Mouse (Mus musculus) stomach, embryonic 15.5 days (tissue): ENCODE measurements around the gene Zmym5. TPM values are rescaled to one million over a fixed set of nuclear protein-coding genes. Genes with fewer than 3 reads are reported as not detected.
A peak's percentile ranks its signal among the peaks of the same experiment; 100 is the strongest.
"Not testable (repeated sequence)": the region's sequence is repeated elsewhere in the genome, so short reads cannot be mapped to it uniquely, and the experiment has no call there.

Experiments
- ATAC-seq: fragments of 200-750 bp; cut with Nextera tagmentation; 2 replicates; pipeline ENCODE4 v1.8.0; 2017; ENCODE audit warnings: low read depth, moderate number of reproducible peaks, moderate TSS enrichment; ENCODE audit not compliant: insufficient read depth, low FRiP score
- H3K27ac ChIP-seq: fragments of 300-500 bp; sonication (generic); 2 replicates; pipeline ENCODE4 v1.5.1; 2015; ENCODE audit warnings: mild to moderate bottlenecking, inconsistent platforms
- H3K27me3 ChIP-seq: fragments of 300-500 bp; sonication (generic); replicated peaks from 2 replicates; pipeline ENCODE4 v1.6.1; 2015; ENCODE audit warnings: inconsistent platforms
- H3K36me3 ChIP-seq: fragments of 300-500 bp; sonication (generic); 2 replicates; pipeline ENCODE4 v1.6.1; 2015; ENCODE audit warnings: inconsistent platforms
- H3K4me1 ChIP-seq: fragments of 300-500 bp; sonication (generic); 2 replicates; pipeline ENCODE4 v1.6.1; 2015; ENCODE audit warnings: inconsistent platforms
- H3K4me2 ChIP-seq: fragments of 300-500 bp; sonication (generic); 2 replicates; pipeline ENCODE4 v1.6.1; 2015; ENCODE audit warnings: mild to moderate bottlenecking, inconsistent platforms
- H3K4me3 ChIP-seq: fragments of 300-500 bp; sonication (generic); replicated peaks from 2 replicates; pipeline ENCODE4 v1.5.1; 2015; ENCODE audit warnings: inconsistent platforms
- H3K9ac ChIP-seq: fragments of 300-500 bp; sonication (generic); 2 replicates; pipeline ENCODE4 v1.6.1; 2015; ENCODE audit warnings: inconsistent platforms
- H3K9me3 ChIP-seq: fragments of 300-500 bp; sonication (generic); 2 replicates; pipeline ENCODE4 v1.6.1; 2016; ENCODE audit warnings: inconsistent platforms
- WGBS: fragments of 180-500 bp; shearing (Covaris S2); methylation state at CpG from one replicate; pipeline ENCODE4 v1.1.7; 2015; 5-methylcytosine and 5-hydroxymethylcytosine counted together
- polyA plus RNA-seq: library from polyadenylated mRNA; unstranded; fragments of >200 nt; fragmentation: Nextera tagmentation; extraction: Ambion mirVana; gene quantifications from 2 replicates; pipeline ENCODE4 v1.2.1, GENCODE M21; 2015

Gene Zmym5
- polyA plus RNA-seq, 1 experiment from 2014 or later = 21.9 TPM

- WGBS = 47% methylated on average over 4 of the region's 4 CpGs
- H3K9ac ChIP-seq = no peak overlapping the region
- no peak overlapping the region for H3K4me3 ChIP-seq
These were observed 36.1 kb downstream of the Zmym5 start for GRCm38 (mm10) chr14:56775416-56775815.

GRCm38 (mm10) chr14:56766438-56766837 is 45.1 kb downstream of the Zmym5 start:
- not testable (repeated sequence) for H3K27me3 ChIP-seq, H3K4me1 ChIP-seq, H3K27ac ChIP-seq, H3K36me3 ChIP-seq, H3K9ac ChIP-seq, H3K9me3 ChIP-seq, H3K4me2 ChIP-seq, H3K4me3 ChIP-seq, ATAC-seq
- 81% methylated on average over 2 of the region's 2 CpGs for WGBS

More at GRCm38 (mm10) chr14:56775416-56775815, 36.1 kb downstream of the Zmym5 start:
- Histone ChIP-seq H3K27ac (no peak overlapping the region), H3K4me2 (peak overlapping the region; percentile 43), H3K9me3 (no peaks in the 10 kb centered on the region), H3K4me1 (0 out of 2 replicates have a peak, but pooled peaks cover 9% of the 10 kb centered on the region), H3K27me3 (no peaks in the 10 kb centered on the region), H3K36me3 (peaks cover 8% of the 10 kb centered on the region)
- no peak for ATAC-seq

- not testable (repeated sequence) for H3K9me3 ChIP-seq, H3K27me3 ChIP-seq, H3K27ac ChIP-seq, H3K4me2 ChIP-seq, H3K4me3 ChIP-seq, ATAC-seq, H3K4me1 ChIP-seq, H3K9ac ChIP-seq
- 90% methylated on average over 3 of the region's 3 CpGs for WGBS
- peaks cover 18% of the 10 kb centered on the region for H3K36me3 ChIP-seq
These were observed 46.4 kb downstream of the Zmym5 start for GRCm38 (mm10) chr14:56765117-56765516.

GRCm38 (mm10) chr14:56751282-56751681 is 60.2 kb downstream of the Zmym5 start:
- Histone ChIP-seq H3K27ac (no peak overlapping the region), H3K4me3 (no peak overlapping the region), H3K9me3 (no peaks in the 10 kb centered on the region), H3K4me1 (no peaks in the 10 kb centered on the region), H3K9ac (no peak overlapping the region), H3K36me3 (peaks cover 12% of the 10 kb centered on the region; the same call in 1 of the 2 replicates), H3K4me2 (no peak overlapping the region), H3K27me3 (no peaks in the 10 kb centered on the region)
- WGBS = 92% methylated on average over 4 of the region's 4 CpGs
- no peak for ATAC-seq

Other genes starting within 250 kb of the Zmym5 start
- 7.2 and 9.3 TPM in 2 replicates for gene Cenpj, start 236.3 kb downstream of the Zmym5 start, polyA plus RNA-seq
- gene Parp4, start 236.1 kb downstream of the Zmym5 start, polyA plus RNA-seq = 6.5 TPM in 2 replicates
- gene Mphosph8, start 143.5 kb downstream of the Zmym5 start, polyA plus RNA-seq = 29.7 and 30.3 TPM in 2 replicates
- gene Pspc1, start 33.4 kb downstream of the Zmym5 start, polyA plus RNA-seq = 26.9 TPM in 2 replicates
- gene Zmym2, start 74.9 kb upstream of the Zmym5 start, polyA plus RNA-seq = 33.1 and 36.5 TPM in 2 replicates
- gene Gja3, start 246.4 kb upstream of the Zmym5 start, polyA plus RNA-seq = 0.53 and 1.2 TPM in 2 replicates